Mouse (Mus musculus) v-Abl transformed pro-B cells (cell line): ENCODE measurements around the gene Trpm7.

Experiments
- in situ Hi-C, 2 experiments: fragments of 400-800 bp; cut with MboI; formaldehyde crosslinking; loops; one replicate each; pipeline ENCODE4 v1.15.1; 2025; ENCODE audit not compliant: unreplicated experiment in 2 of 2

Gene Trpm7

GRCm38 (mm10) chr2:126838848-126839247 lies 37.2 kb downstream of the Trpm7 start:
- in situ Hi-C loops, result loop anchor here in 1 of 2 experiments (10.0 kb wide), 1 partner anchor 114 kb away; no protein-coding TSS in a partner anchor

GRCm38 (mm10) chr2:126817414-126817813 lies 58.6 kb downstream of the Trpm7 start:
- in situ Hi-C loops, result loop anchor here (25.0 kb wide), 3 partner anchors 195 to 1820 kb away; partner anchors contain the start of genes 1810024B03Rik (in 1 of the 2), Ap4e1 (in 1 of the 2) and Snrnp200 (in 1 of the 2)

- in situ Hi-C loops, result loop anchor here (25.0 kb wide), 3 partner anchors 196 to 1821 kb away; partner anchors contain the start of genes 1810024B03Rik (in 1 of the 2), Ap4e1 (in 1 of the 2) and Snrnp200 (in 1 of the 2)
Measured at GRCm38 (mm10) chr2:126816644-126817347, 59.2 kb downstream of the Trpm7 start.

GRCm38 (mm10) chr2:126815822-126816221 lies 60.2 kb downstream of the Trpm7 start:
- in situ Hi-C loops, result loop anchor here (25.0 kb wide), 3 partner anchors 196 to 1821 kb away; partner anchors contain the start of genes 1810024B03Rik (in 1 of the 2), Ap4e1 (in 1 of the 2) and Snrnp200 (in 1 of the 2)

GRCm38 (mm10) chr2:126801980-126802379 lies 74.0 kb downstream of the Trpm7 start:
- in situ Hi-C loops, result loop anchor here (25.0 kb wide), 3 partner anchors 210 to 1835 kb away; partner anchors contain the start of genes 1810024B03Rik (in 1 of the 2), Ap4e1 (in 1 of the 2) and Snrnp200 (in 1 of the 2)

- in situ Hi-C loops, result no loop called here
Measured at GRCm38 (mm10) chr2:126798455-126798854, 77.6 kb downstream of the Trpm7 start.

GRCm38 (mm10) chr2:126795708-126796107 lies 80.3 kb downstream of the Trpm7 start:
- in situ Hi-C loops, result no loop called here

GRCm38 (mm10) chr2:126792611-126793010 lies 83.4 kb downstream of the Trpm7 start:
- in situ Hi-C loops, result no loop called here

GRCm38 (mm10) chr2:126787721-126788342 lies 88.2 kb downstream of the Trpm7 start:
- in situ Hi-C loops, result no loop called here

- in situ Hi-C loops, result loop anchor here in 1 of 2 experiments (5.0 kb wide), 1 partner anchor 186 kb away; no protein-coding TSS in a partner anchor
Measured at GRCm38 (mm10) chr2:126783370-126783769, 92.7 kb downstream of the Trpm7 start, which contains the start of gene Usp50. Gene Usp50, minus strand, starts transcription at chr2:126783470.

- in situ Hi-C loops, result loop anchor here in 1 of 2 experiments (5.0 kb wide), 1 partner anchor 185 kb away; no protein-coding TSS in a partner anchor
Measured at GRCm38 (mm10) chr2:126782433-126782832, 93.6 kb downstream of the Trpm7 start.

- in situ Hi-C loops, result loop anchor here in 1 of 2 experiments (5.0 kb wide), 1 partner anchor 184 kb away; no protein-coding TSS in a partner anchor
Measured at GRCm38 (mm10) chr2:126781478-126781877, 94.6 kb downstream of the Trpm7 start.

- in situ Hi-C loops, result loop anchor here in 1 of 2 experiments (5.0 kb wide), 1 partner anchor 183 kb away; no protein-coding TSS in a partner anchor
Measured at GRCm38 (mm10) chr2:126780286-126780685, 95.7 kb downstream of the Trpm7 start.

GRCm38 (mm10) chr2:126778806-126779205 lies 97.2 kb downstream of the Trpm7 start:
- in situ Hi-C loops, result no loop called here

- in situ Hi-C loops, result no loop called here
Measured at GRCm38 (mm10) chr2:126776416-126776815, 99.6 kb downstream of the Trpm7 start.

GRCm38 (mm10) chr2:126775951-126776350 lies 100.1 kb downstream of the Trpm7 start:
- in situ Hi-C loops, result no loop called here

- in situ Hi-C loops, result no loop called here
Measured at GRCm38 (mm10) chr2:126772217-126772616, 103.8 kb downstream of the Trpm7 start.

- in situ Hi-C loops, result no loop called here
Measured at GRCm38 (mm10) chr2:126769431-126770181, 106.4 kb downstream of the Trpm7 start.

GRCm38 (mm10) chr2:126768194-126768593 lies 107.8 kb downstream of the Trpm7 start:
- in situ Hi-C loops, result no loop called here

GRCm38 (mm10) chr2:126767599-126767998 lies 108.4 kb downstream of the Trpm7 start:
- in situ Hi-C loops, result no loop called here
